Comparison of ENCODE assay signal across 8 mouse cellular contexts in the genomic region with DNA sequence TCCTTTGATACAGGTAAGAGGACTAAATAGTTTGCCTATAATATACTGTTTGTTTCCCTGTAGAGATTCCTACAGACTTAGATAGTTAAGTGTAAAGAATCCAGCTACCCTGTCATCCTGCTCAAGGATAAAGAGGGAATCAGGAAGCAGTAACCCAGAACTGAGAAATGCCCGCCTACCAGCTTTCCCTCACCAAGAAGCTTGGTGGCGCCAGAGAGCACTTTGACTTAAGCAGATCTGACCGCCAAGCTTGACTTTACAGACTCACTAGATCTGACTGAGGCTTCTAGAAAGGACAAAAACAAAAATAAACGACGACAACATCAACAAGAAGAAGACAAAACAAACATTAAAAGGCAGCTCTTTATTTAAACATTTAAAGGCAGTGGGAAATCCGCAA. TPM values are rescaled to one million over a fixed set of nuclear protein-coding genes. Genes with fewer than 3 reads are reported as not detected.
DNase-seq lines count a peak whose midpoint lies in the region; ATAC-seq lines count a peak whose summit lies in the region.

No protein-coding gene starts in this region.

- peak; percentile 52 for DNase-seq in layer of hippocampus, adult 11-12 months (ENCODE audit: low spot score)
- no peak for DNase-seq in layer of hippocampus, adult 9-10 months (ENCODE audit: low spot score)
- DNase-seq in cerebellum, postnatal 36 days = peak; percentile 42 to 51
- DNase-seq in gastrocnemius, postnatal 14 days = peak; percentile 67
- peak; percentile 77 for DNase-seq in kidney, adult 11 months
- DNase-seq in left cerebral cortex, postnatal 25 days (ENCODE audit: low spot score in 2 of 2) = peak; percentile 53 to 83
- DNase-seq in neural tube, embryonic 11.5 days (ENCODE audit: low spot score) = peak; percentile 83
- DNase-seq in spleen, postnatal 14 days (ENCODE audit: low spot score in 2 of 2) = no peak

- H3K27me3 ChIP-seq in neural tube, embryonic 11.5 days (ENCODE audit: control insufficient read depth, insufficient read depth, low read length) = peaks cover 3% of the 10 kb centered on the region; the same call in 1 of the 2 replicates

- no peak overlapping the region for H3K27ac ChIP-seq in neural tube, embryonic 11.5 days (ENCODE audit: low read depth, low read length)

- no peak overlapping the region for H3K4me3 ChIP-seq in neural tube, embryonic 11.5 days (ENCODE audit: low read depth, low read length)

- ATAC-seq in neural tube, embryonic 11.5 days (ENCODE audit: insufficient read depth, low FRiP score, low TSS enrichment) = no peak

- intact Hi-C loops in gastrocnemius, postnatal 14 days (cut with DNase I; ENCODE audit: low total_unique reads) = no loop called here
- intact Hi-C loops in left cerebral cortex, postnatal 25 days (cut with DNase I) = no loop called here

- WGBS in neural tube, embryonic 11.5 days = 8% methylated on average over 6 of the region's 6 CpGs

- no peaks in the 10 kb centered on the region for H3K4me1 ChIP-seq in neural tube, embryonic 11.5 days (ENCODE audit: control insufficient read depth, insufficient read depth, low read length)

- no peaks in the 10 kb centered on the region for H3K9me3 ChIP-seq in neural tube, embryonic 11.5 days (ENCODE audit: control insufficient read depth, low read length)

- H3K4me2 ChIP-seq in neural tube, embryonic 11.5 days (ENCODE audit: low read depth) = no peak overlapping the region

- no peaks in the 10 kb centered on the region for H3K36me3 ChIP-seq in neural tube, embryonic 11.5 days (ENCODE audit: control insufficient read depth, insufficient read depth, low read length)

- H3K9ac ChIP-seq in neural tube, embryonic 11.5 days (ENCODE audit: low read length) = no peak overlapping the region

RNA-seq across cellular contexts. Expression of gene Mme, which starts 56.5 kb away (rescaled TPM):
- 1 to 10 TPM; 4.4 to 7.9 TPM for total RNA-seq in gastrocnemius, postnatal 14 days (2021)
- 10 to 100 TPM in 1 of 2 experiments, 1 to 10 TPM in 1; 6.0 to 14.4 TPM for total RNA-seq in left cerebral cortex, postnatal 25 days (2021)
- 7.8 and 11.2 TPM in 2 replicates for polyA plus RNA-seq in neural tube, embryonic 11.5 days (2014; fragmentation: Nextera tagmentation; extraction: Ambion mirVana)

Comparison
In these comparisons a context has a peak if more than half of its experiments do, and no peak if none do; other contexts are left out.
1. DNase-seq: peak in layer of hippocampus, adult 11-12 months (single experiment), cerebellum, postnatal 36 days (2 of 2), gastrocnemius, postnatal 14 days (single experiment), kidney, adult 11 months (single experiment), left cerebral cortex, postnatal 25 days (2 of 2) and neural tube, embryonic 11.5 days (single experiment); none in layer of hippocampus, adult 9-10 months (single experiment) and spleen, postnatal 14 days (0 of 2).